Mouse (Mus musculus): Measurements from ENCODE around the gene Sap30bp.

GRCm38 (mm10) chr11:116007095-116007850, 74.2 kb downstream of the Sap30bp start:
- TF ChIP-seq ZNF384 (IDR thresholded peaks at IDR 0.05; ENCODE audit: low read depth, low read length) (no peak), NRF1 (IDR thresholded peaks at IDR 0.05; ENCODE audit: insufficient read depth, low read depth, low read length, poor library complexity, severe bottlenecking) (no peak), POLR2A (IDR thresholded peaks at IDR 0.05; ENCODE audit: control insufficient read depth in 1 of 2, insufficient read depth in 1 of 2, low read depth in 1 of 2, low read length in 2 of 2, poor library complexity in 1 of 2) (no peak), USF2 (IDR thresholded peaks at IDR 0.05; ENCODE audit: borderline replicate concordance in 1 of 2, insufficient read depth in 1 of 2, low read depth in 1 of 2, low read length in 2 of 2) (no peak), KAT2A (conservative IDR thresholded peaks at IDR 0.05; ENCODE audit: low read depth, low read length) (no peak)

Measured in MEL (cell line).